ENCODE assay signal across 12 mouse cellular contexts in genomic region chr6:143414590-143415382, GRCm38 (mm10).
DNase-seq lines count a peak whose midpoint lies in the region; ATAC-seq and TF ChIP-seq lines count a peak whose summit lies in the region.
"Had no signal": no experiment of that assay in that cellular context is flagged by ENCODE, and none has a peak within 500 bp of the region (broad histone marks: within the 10 kb centered on the region; RNA-seq: fewer than 3 reads in every experiment).

No protein-coding gene starts in this region.

- WGBS in forebrain, embryonic 13.5 days = 88% methylated on average over 27 of the region's 27 CpGs
- 88% methylated on average over 27 of the region's 27 CpGs for WGBS in forebrain, embryonic 12.5 days
- WGBS in olfactory bulb, adult 2 months = 65% methylated on average over 27 of the region's 27 CpGs
- WGBS in intestine, embryonic 16.5 days = 85% methylated on average over 27 of the region's 27 CpGs

- peak; percentile 93 to 94 for DNase-seq in cerebellum, postnatal 10 days
- peak; percentile 74 to 88 for DNase-seq in layer of hippocampus, adult 8-10 months (ENCODE audit: low spot score in 2 of 2)
- no peak for DNase-seq in adipocyte (ENCODE audit: low spot score)
- DNase-seq in gastrocnemius, postnatal 10 days = no peak
- DNase-seq: kidney, postnatal 14 days had no signal

- no peak for TF ChIP-seq CTCF in olfactory bulb, adult 2 months (IDR thresholded peaks at IDR 0.05; ENCODE audit: insufficient read depth, low read depth, low read length)

- H3K9ac ChIP-seq in forebrain, embryonic 13.5 days = no peak overlapping the region
- H3K9ac ChIP-seq in forebrain, embryonic 12.5 days = no peak overlapping the region
- no peak overlapping the region for H3K9ac ChIP-seq in intestine, embryonic 16.5 days (ENCODE audit: low read depth, low read length)
- H3K9ac ChIP-seq: liver, embryonic 15.5 days; stomach, embryonic 15.5 days had no signal

- peak overlapping the region; percentile 14; the same call in 1 of the 2 replicates for H3K27ac ChIP-seq in forebrain, embryonic 13.5 days
- H3K27ac ChIP-seq in forebrain, embryonic 12.5 days = no peak overlapping the region
- peak overlapping the region; percentile 54; the same call in 1 of the 2 replicates for H3K27ac ChIP-seq in olfactory bulb, adult 2 months (ENCODE audit: insufficient read depth, low read depth, low read length)
- no peak overlapping the region for H3K27ac ChIP-seq in intestine, embryonic 16.5 days (ENCODE audit: low read length)
- H3K27ac ChIP-seq: liver, embryonic 15.5 days; stomach, embryonic 15.5 days had no signal

- no peaks in the 10 kb centered on the region for H3K36me3 ChIP-seq in forebrain, embryonic 13.5 days (ENCODE audit: poor library complexity, severe bottlenecking)
- no peaks in the 10 kb centered on the region for H3K36me3 ChIP-seq in forebrain, embryonic 12.5 days (replicated peaks)
- H3K36me3 ChIP-seq in intestine, embryonic 16.5 days (ENCODE audit: control insufficient read depth, insufficient read depth, low read length) = no peaks in the 10 kb centered on the region
- H3K36me3 ChIP-seq: liver, embryonic 15.5 days; stomach, embryonic 15.5 days had no signal

- ATAC-seq in forebrain, embryonic 13.5 days = peak; percentile 51; the same call in 1 of the 2 replicates
- no peak for ATAC-seq in forebrain, embryonic 12.5 days (ENCODE audit: low FRiP score)
- no peak for ATAC-seq in intestine, embryonic 16.5 days

- H3K4me1 ChIP-seq in forebrain, embryonic 13.5 days = no peaks in the 10 kb centered on the region
- H3K4me1 ChIP-seq in forebrain, embryonic 12.5 days = no peaks in the 10 kb centered on the region
- H3K4me1 ChIP-seq in olfactory bulb, adult 2 months (ENCODE audit: control insufficient read depth, insufficient read depth, low read length) = peaks cover 2% of the 10 kb centered on the region; the same call in 1 of the 2 replicates
- H3K4me1 ChIP-seq in intestine, embryonic 16.5 days (ENCODE audit: control insufficient read depth, insufficient read depth, low read length) = no peaks in the 10 kb centered on the region
- H3K4me1 ChIP-seq: liver, embryonic 15.5 days; stomach, embryonic 15.5 days had no signal

- H3K4me3 ChIP-seq in forebrain, embryonic 13.5 days = no peak overlapping the region
- H3K4me3 ChIP-seq in forebrain, embryonic 12.5 days (replicated peaks) = no peak overlapping the region
- 0 out of 2 replicates have a peak overlapping the region, but pooled peaks have one; percentile 15 for H3K4me3 ChIP-seq in olfactory bulb, adult 2 months (ENCODE audit: insufficient read depth, low read depth, low read length)
- H3K4me3 ChIP-seq in intestine, embryonic 16.5 days (ENCODE audit: low read length) = no peak overlapping the region
- H3K4me3 ChIP-seq: erythroblast, embryonic 14.5 days; liver, embryonic 15.5 days; stomach, embryonic 15.5 days had no signal

- H3K4me2 ChIP-seq in forebrain, embryonic 13.5 days = no peak overlapping the region
- H3K4me2 ChIP-seq in forebrain, embryonic 12.5 days = no peak overlapping the region
- no peak overlapping the region for H3K4me2 ChIP-seq in intestine, embryonic 16.5 days (ENCODE audit: low read depth, low read length)
- H3K4me2 ChIP-seq: liver, embryonic 15.5 days; stomach, embryonic 15.5 days had no signal

- H3K27me3 ChIP-seq in forebrain, embryonic 13.5 days = no peaks in the 10 kb centered on the region
- H3K27me3 ChIP-seq in forebrain, embryonic 12.5 days = no peaks in the 10 kb centered on the region
- H3K27me3 ChIP-seq in intestine, embryonic 16.5 days (replicated peaks; ENCODE audit: control insufficient read depth, insufficient read depth, low read length) = no peaks in the 10 kb centered on the region
- H3K27me3 ChIP-seq: liver, embryonic 15.5 days; stomach, embryonic 15.5 days had no signal

- TF ChIP-seq POLR2A in olfactory bulb, adult 2 months (IDR thresholded peaks at IDR 0.05; ENCODE audit: insufficient read depth, low read depth, low read length) = no peak

- peaks cover 3% of the 10 kb centered on the region; the same call in 1 of the 2 replicates for H3K9me3 ChIP-seq in forebrain, embryonic 13.5 days (replicated peaks)
- H3K9me3 ChIP-seq in forebrain, embryonic 12.5 days = no peaks in the 10 kb centered on the region
- no peaks in the 10 kb centered on the region for H3K9me3 ChIP-seq in intestine, embryonic 16.5 days (ENCODE audit: control insufficient read depth, low read length)
- H3K9me3 ChIP-seq: liver, embryonic 15.5 days; stomach, embryonic 15.5 days had no signal

Comparison
In these comparisons a context has a peak if more than half of its experiments do, and no peak if none do; other contexts are left out.
1. H3K27ac ChIP-seq: peak in forebrain, embryonic 13.5 days (single experiment) and olfactory bulb, adult 2 months (single experiment); none in forebrain, embryonic 12.5 days (single experiment) and intestine, embryonic 16.5 days (single experiment).
2. DNase-seq: peak in cerebellum, postnatal 10 days (2 of 2) and layer of hippocampus, adult 8-10 months (2 of 2); none in adipocyte (single experiment) and gastrocnemius, postnatal 10 days (single experiment).